Mouse (Mus musculus): ENCODE measurements around the gene Rnf43. TPM values are rescaled to one million over a fixed set of nuclear protein-coding genes. Genes with fewer than 3 reads are reported as not detected.

Gene Rnf43
- polyA plus RNA-seq, 1 experiment from 2014 or later: 1.5 TPM

DNA sequence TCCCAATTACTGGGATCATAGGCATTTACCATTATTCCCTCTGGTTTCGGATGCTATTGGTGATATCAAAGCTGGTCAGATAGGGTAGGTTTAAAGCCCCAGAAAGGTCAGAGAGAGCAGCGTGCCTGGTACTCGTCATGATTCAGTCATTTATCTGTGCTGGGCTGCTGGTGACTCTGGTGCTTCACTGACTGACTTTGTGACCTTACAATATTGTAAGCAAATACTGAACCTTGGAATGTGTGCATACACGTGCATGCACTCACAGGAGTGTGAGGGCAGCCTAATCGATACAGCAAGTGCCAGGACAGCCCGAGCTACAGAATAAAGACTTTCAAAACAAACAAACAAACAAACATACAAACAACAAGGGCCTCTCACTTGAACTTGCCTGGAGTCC lies 73.2 kb downstream of the Rnf43 start:
- no peak overlapping the region for H3K9ac ChIP-seq (ENCODE audit: low read length)
- no peak overlapping the region for H3K27ac ChIP-seq (ENCODE audit: low read depth, low read length)
- WGBS: 85% methylated on average over 6 of the region's 6 CpGs
- H3K36me3 ChIP-seq (ENCODE audit: control insufficient read depth, insufficient read depth, low read length): no peaks in the 10 kb centered on the region
- H3K9me3 ChIP-seq (ENCODE audit: control insufficient read depth, low read length): no peaks in the 10 kb centered on the region
- ATAC-seq (replicated peaks; ENCODE audit: low FRiP score) (no peak), DNase-seq (ENCODE audit: low spot score) (no peak)
- no peak overlapping the region for H3K4me2 ChIP-seq (ENCODE audit: low read depth, low read length, severe bottlenecking)
- H3K4me1 ChIP-seq (replicated peaks; ENCODE audit: control insufficient read depth, insufficient read depth, low read length): peaks cover 3% of the 10 kb centered on the region; the same call in 1 of the 2 replicates
- no peak overlapping the region for H3K4me3 ChIP-seq (ENCODE audit: low read depth, low read length)
- no peaks in the 10 kb centered on the region; the same call in 1 of the 2 replicates for H3K27me3 ChIP-seq (ENCODE audit: control insufficient read depth, insufficient read depth, low read length)

DNA sequence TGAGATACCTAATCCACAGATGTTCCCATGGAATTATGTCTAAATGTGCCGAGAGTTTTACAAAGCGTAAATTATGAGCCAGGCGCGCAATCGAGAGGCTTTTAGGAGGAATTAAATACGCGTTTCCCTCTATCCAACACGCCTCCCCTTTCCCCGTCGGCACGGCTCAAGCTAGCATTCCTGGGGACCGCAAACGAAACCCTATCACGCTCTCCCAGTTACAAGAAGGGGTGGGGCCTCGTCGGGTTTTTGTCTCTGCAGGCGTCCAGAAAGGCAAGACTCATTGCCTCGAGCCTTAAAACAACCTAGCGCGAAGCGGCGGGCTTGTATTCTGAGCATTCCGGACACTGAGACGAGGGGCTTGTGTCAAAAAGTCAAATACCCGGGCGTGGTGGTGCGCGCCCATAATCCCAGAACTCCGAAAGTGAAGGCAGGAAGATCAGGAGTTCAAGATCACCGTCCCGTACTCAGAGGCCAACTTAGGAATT lies 74.2 kb downstream of the Rnf43 start:
- DNase-seq (ENCODE audit: low spot score): peak; percentile 82
- Histone ChIP-seq H3K4me2 (ENCODE audit: low read depth, low read length, severe bottlenecking) (peak overlapping the region; percentile 88), H3K9ac (ENCODE audit: low read length) (peak overlapping the region; percentile 68), H3K36me3 (ENCODE audit: control insufficient read depth, insufficient read depth, low read length) (no peaks in the 10 kb centered on the region), H3K27me3 (ENCODE audit: control insufficient read depth, insufficient read depth, low read length) (no peaks in the 10 kb centered on the region; the same call in 1 of the 2 replicates), H3K9me3 (ENCODE audit: control insufficient read depth, low read length) (no peaks in the 10 kb centered on the region), H3K4me1 (replicated peaks; ENCODE audit: control insufficient read depth, insufficient read depth, low read length) (peaks cover 3% of the 10 kb centered on the region; the same call in 1 of the 2 replicates), H3K4me3 (ENCODE audit: low read depth, low read length) (peak overlapping the region; percentile 67), H3K27ac (ENCODE audit: low read depth, low read length) (peak overlapping the region; percentile 50; the same call in 1 of the 2 replicates)
- WGBS: 3% methylated on average over 31 of the region's 31 CpGs
- ATAC-seq (replicated peaks; ENCODE audit: low FRiP score): peak; percentile 74

DNA sequence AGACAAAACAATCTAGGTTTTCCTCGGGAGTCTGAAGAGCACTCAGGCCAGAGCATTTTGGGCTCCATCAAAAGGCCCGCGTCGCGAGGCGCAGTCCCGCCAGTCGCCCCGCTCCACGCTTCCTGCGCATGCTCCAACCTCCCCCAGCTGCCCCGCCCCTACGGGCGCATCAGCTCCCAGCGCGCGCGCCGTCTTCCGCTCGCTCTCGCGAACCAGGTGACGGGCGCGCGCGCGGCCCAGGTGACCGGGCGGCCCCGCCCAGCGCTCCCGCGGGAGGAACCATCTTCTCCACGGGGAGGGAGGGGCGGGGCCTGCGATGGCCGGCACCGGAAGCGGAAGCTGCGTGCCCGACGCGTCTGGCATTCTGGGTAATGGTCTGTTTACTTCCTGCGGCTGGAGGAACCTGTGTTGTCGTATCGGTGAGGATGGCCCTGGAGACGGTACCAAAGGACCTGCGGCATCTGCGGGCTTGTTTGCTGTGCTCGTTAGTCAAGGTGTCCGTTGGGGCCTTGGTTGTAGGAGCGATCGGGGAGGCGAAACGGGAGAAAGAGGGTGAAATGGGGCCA lies 74.7 kb downstream of the Rnf43 start, which contains the start of gene Supt4a:
Gene Supt4a (plus strand): TSS at position 378 of the 566 bp plus-strand sequence.
- ATAC-seq (replicated peaks; ENCODE audit: low FRiP score): peak; percentile 93
- whole genome bisulfite sequencing: under 1% methylated on average over 54 of the region's 57 CpGs

DNA sequence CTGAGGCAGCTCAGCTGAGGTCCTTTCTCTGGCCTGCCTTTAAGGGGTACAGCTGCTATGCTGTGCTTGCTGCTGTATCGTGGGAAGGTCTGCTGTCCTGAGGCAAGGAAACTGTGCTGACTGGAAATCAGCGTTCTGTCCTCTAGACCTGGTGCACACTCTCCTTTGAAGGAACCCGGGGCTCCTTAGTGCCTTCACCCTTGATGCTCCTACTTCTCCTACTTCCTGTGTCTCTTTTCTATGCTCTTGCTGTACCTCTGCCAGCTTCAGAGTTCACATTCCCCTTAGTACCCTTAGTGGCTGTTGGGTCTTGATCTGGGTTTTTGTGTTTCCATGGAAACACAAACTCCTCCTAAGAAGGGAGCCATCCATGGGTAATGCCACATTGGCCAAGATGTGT lies 81.2 kb downstream of the Rnf43 start:
- Histone ChIP-seq H3K9me3 (ENCODE audit: control insufficient read depth, low read length) (no peaks in the 10 kb centered on the region), H3K9ac (ENCODE audit: low read length) (no peak overlapping the region), H3K4me3 (ENCODE audit: low read depth, low read length) (no peak overlapping the region), H3K4me2 (ENCODE audit: low read depth, low read length, severe bottlenecking) (no peak overlapping the region), H3K27ac (ENCODE audit: low read depth, low read length) (no peak overlapping the region), H3K4me1 (replicated peaks; ENCODE audit: control insufficient read depth, insufficient read depth, low read length) (no peaks in the 10 kb centered on the region), H3K27me3 (ENCODE audit: control insufficient read depth, insufficient read depth, low read length) (no peaks in the 10 kb centered on the region), H3K36me3 (ENCODE audit: control insufficient read depth, insufficient read depth, low read length) (no peaks in the 10 kb centered on the region)
- DNase-seq (ENCODE audit: low spot score) (no peak), ATAC-seq (replicated peaks; ENCODE audit: low FRiP score) (no peak)
- 96% methylated on average over 3 of the region's 3 CpGs for WGBS

More for the DNA sequence above, 74.7 kb downstream of the Rnf43 start, which contains the start of gene Supt4a:
- H3K4me1 ChIP-seq (replicated peaks; ENCODE audit: control insufficient read depth, insufficient read depth, low read length): peaks cover 3% of the 10 kb centered on the region; the same call in 1 of the 2 replicates
- no peaks in the 10 kb centered on the region for H3K9me3 ChIP-seq (ENCODE audit: control insufficient read depth, low read length)
- peak within 1 kb of the TSS; percentile 68 for H3K9ac ChIP-seq (ENCODE audit: low read length)
- no peaks in the 10 kb centered on the region for H3K36me3 ChIP-seq (ENCODE audit: control insufficient read depth, insufficient read depth, low read length)
- no peaks in the 10 kb centered on the region; the same call in 1 of the 2 replicates for H3K27me3 ChIP-seq (ENCODE audit: control insufficient read depth, insufficient read depth, low read length)
- H3K27ac ChIP-seq (ENCODE audit: low read depth, low read length): peak within 1 kb of the TSS; percentile 50; the same call in 1 of the 2 replicates
- peak; percentile 99 for DNase-seq (ENCODE audit: low spot score)
- peak within 1 kb of the TSS; percentile 67 for H3K4me3 ChIP-seq (ENCODE audit: low read depth, low read length)
- H3K4me2 ChIP-seq (ENCODE audit: low read depth, low read length, severe bottlenecking): peak within 1 kb of the TSS; percentile 88

DNA sequence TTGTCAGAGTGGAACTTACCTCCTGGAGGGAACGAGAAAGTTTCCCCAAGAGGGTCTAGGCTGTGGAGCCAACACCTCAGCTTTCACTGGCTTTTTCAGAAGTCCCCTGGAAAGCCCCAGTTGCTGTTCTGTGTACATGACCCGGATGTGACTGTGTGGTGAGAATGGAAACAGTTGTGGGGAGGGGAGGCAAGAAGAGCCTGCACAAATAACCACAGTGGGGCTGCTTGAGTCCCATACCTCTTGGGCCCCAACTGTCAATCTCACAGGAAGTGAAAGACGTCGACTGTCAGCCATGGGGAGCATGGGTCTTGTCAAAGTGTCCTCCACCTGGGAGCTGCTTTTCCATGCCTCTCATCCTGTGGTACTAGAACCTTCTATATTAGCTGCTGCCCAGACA lies 82.4 kb downstream of the Rnf43 start:
- Histone ChIP-seq H3K4me3 (ENCODE audit: low read depth, low read length) (no peak overlapping the region), H3K36me3 (ENCODE audit: control insufficient read depth, insufficient read depth, low read length) (no peaks in the 10 kb centered on the region)
- WGBS: 83% methylated on average over 4 of the region's 4 CpGs

DNA sequence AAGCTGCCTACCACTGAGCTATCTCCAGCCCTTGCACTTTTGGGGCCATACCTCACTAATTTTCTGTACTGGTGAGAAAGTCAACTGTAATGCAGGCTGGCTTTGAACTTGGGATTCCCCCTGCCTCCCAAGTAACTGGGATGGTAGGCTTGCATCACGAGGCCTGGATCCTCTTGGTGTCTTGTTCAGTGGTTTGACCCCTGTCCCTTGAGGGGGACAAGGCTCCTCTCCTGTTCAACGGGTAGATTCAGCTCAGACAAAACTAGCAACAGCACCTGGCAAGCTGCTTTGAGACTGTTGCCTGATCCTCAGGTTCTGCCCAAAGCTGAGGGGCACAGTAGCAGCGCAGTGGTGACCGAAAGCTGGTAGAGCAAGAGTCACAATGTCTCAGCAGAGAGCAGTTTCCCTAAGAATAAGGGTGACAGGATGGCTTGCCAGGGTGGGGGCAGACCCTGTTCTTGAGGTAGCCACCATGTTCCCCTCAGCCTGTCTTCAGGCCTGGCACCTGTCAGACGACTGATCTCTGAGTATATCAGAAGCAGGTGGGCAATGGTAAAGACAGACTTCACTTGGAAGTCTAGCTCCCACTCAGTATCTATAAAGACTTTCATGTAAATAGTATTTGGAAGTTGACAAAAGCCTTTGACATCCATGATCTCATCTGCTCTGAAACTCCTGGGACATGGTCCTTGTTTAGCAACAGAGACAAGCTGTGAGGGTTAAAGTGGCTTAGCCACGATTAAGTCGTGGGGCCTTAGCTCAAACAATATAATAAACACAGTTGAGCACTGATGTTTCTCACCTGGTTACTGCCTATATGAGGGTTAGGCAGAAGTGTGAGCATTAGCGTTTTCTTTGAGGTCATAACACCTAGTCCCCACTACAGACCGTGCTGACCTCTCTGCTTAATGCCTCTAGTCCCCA lies 83.4 kb downstream of the Rnf43 start:
- H3K4me1 ChIP-seq (replicated peaks; ENCODE audit: control insufficient read depth, insufficient read depth, low read length): no peaks in the 10 kb centered on the region
- no peaks in the 10 kb centered on the region for H3K9me3 ChIP-seq (ENCODE audit: control insufficient read depth, low read length)
- no peaks in the 10 kb centered on the region for H3K27me3 ChIP-seq (ENCODE audit: control insufficient read depth, insufficient read depth, low read length)
- H3K9ac ChIP-seq (ENCODE audit: low read length): no peak overlapping the region
- DNase-seq (ENCODE audit: low spot score) (no peak), ATAC-seq (replicated peaks; ENCODE audit: low FRiP score) (no peak)
- WGBS: 83% methylated on average over 9 of the region's 9 CpGs
- no peak overlapping the region for H3K27ac ChIP-seq (ENCODE audit: low read depth, low read length)
- H3K36me3 ChIP-seq (ENCODE audit: control insufficient read depth, insufficient read depth, low read length): no peaks in the 10 kb centered on the region
- no peak overlapping the region for H3K4me2 ChIP-seq (ENCODE audit: low read depth, low read length, severe bottlenecking)
- H3K4me3 ChIP-seq (ENCODE audit: low read depth, low read length): no peak overlapping the region

More for the DNA sequence above, 82.4 kb downstream of the Rnf43 start:
- Histone ChIP-seq H3K4me1 (replicated peaks; ENCODE audit: control insufficient read depth, insufficient read depth, low read length) (no peaks in the 10 kb centered on the region), H3K9me3 (ENCODE audit: control insufficient read depth, low read length) (no peaks in the 10 kb centered on the region), H3K27me3 (ENCODE audit: control insufficient read depth, insufficient read depth, low read length) (no peaks in the 10 kb centered on the region), H3K4me2 (ENCODE audit: low read depth, low read length, severe bottlenecking) (no peak overlapping the region), H3K9ac (ENCODE audit: low read length) (no peak overlapping the region), H3K27ac (ENCODE audit: low read depth, low read length) (no peak overlapping the region)
- DNase-seq (ENCODE audit: low spot score) (no peak), ATAC-seq (replicated peaks; ENCODE audit: low FRiP score) (no peak)

DNA sequence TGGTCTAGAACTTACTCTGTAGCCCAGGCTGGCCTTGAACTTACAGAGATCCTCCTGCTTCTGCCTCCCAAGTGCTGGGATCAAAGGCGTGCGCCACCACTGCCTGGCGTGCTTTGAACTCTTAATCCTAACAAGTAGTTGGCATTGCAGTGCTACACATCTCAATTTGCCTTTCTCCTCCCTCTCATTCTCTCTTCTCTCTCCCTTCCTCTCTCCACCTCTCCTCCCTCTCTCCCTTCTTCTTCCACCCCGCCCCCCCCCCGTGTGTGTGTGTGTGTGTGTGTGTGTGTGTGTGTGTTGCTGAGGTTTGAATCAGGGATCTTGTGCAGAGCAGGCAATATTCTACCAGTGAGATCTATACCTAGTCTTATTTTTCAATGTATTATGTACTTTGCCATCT lies 84.8 kb downstream of the Rnf43 start:
- no peaks in the 10 kb centered on the region for H3K9me3 ChIP-seq (ENCODE audit: control insufficient read depth, low read length)
- H3K36me3 ChIP-seq (ENCODE audit: control insufficient read depth, insufficient read depth, low read length): no peaks in the 10 kb centered on the region
- no peak overlapping the region for H3K4me3 ChIP-seq (ENCODE audit: low read depth, low read length)
- no peaks in the 10 kb centered on the region for H3K27me3 ChIP-seq (ENCODE audit: control insufficient read depth, insufficient read depth, low read length)
- no peak overlapping the region for H3K9ac ChIP-seq (ENCODE audit: low read length)
- no peak overlapping the region for H3K27ac ChIP-seq (ENCODE audit: low read depth, low read length)
- ATAC-seq (replicated peaks; ENCODE audit: low FRiP score) (no peak), DNase-seq (ENCODE audit: low spot score) (no peak)
- WGBS: 96% methylated on average over 4 of the region's 5 CpGs
- no peak overlapping the region for H3K4me2 ChIP-seq (ENCODE audit: low read depth, low read length, severe bottlenecking)
- no peaks in the 10 kb centered on the region for H3K4me1 ChIP-seq (replicated peaks; ENCODE audit: control insufficient read depth, insufficient read depth, low read length)

DNA sequence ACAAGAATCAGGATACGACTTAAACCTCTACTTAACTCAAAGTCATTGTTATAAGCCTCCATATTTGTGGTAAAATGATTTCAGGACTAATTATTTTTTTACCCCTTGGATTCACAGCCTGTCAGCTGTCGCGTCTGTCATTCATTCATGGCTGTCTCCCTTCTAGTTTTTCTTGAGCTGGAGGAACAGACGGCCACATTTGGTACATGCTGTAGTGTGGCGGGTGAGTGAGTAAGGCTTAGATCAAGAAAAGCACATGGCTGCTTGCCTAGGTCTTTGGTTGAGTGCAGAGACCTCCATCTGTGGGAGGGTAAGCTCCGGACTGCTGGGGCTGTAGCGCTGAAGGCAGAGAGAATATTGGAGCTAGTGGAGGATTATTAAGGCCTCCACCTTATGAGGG lies 85.2 kb downstream of the Rnf43 start:
- no peak overlapping the region for H3K4me3 ChIP-seq (ENCODE audit: low read depth, low read length)
- H3K9ac ChIP-seq (ENCODE audit: low read length): no peak overlapping the region
- no peak overlapping the region for H3K4me2 ChIP-seq (ENCODE audit: low read depth, low read length, severe bottlenecking)
- no peak overlapping the region for H3K27ac ChIP-seq (ENCODE audit: low read depth, low read length)
- H3K4me1 ChIP-seq (replicated peaks; ENCODE audit: control insufficient read depth, insufficient read depth, low read length): no peaks in the 10 kb centered on the region
- no peaks in the 10 kb centered on the region for H3K36me3 ChIP-seq (ENCODE audit: control insufficient read depth, insufficient read depth, low read length)
- ATAC-seq (replicated peaks; ENCODE audit: low FRiP score) (no peak), DNase-seq (ENCODE audit: low spot score) (no peak)
- WGBS: 94% methylated on average over 7 of the region's 7 CpGs
- no peaks in the 10 kb centered on the region for H3K27me3 ChIP-seq (ENCODE audit: control insufficient read depth, insufficient read depth, low read length)
- H3K9me3 ChIP-seq (ENCODE audit: control insufficient read depth, low read length): no peaks in the 10 kb centered on the region

All from forebrain, embryonic 11.5 days (tissue).